Mouse (Mus musculus) fat pad, adult 2 months (tissue): ENCODE measurements around the gene Prkar1b.

ENCODE experiments used
- DNase-seq: peaks from one replicate; pipeline ENCODE4 v3.0.0-alpha.2; 2011; ENCODE audit warnings: low read depth, low spot score; ENCODE audit errors: extremely low read depth

The Prkar1b gene

GRCm38 (mm10) chr5:139007141-139007775 is 142.5 kb downstream of the Prkar1b start:
- DNase-seq: no peak

- DNase-seq: no peak
Observed at GRCm38 (mm10) chr5:139004588-139004987, 145.2 kb downstream of the Prkar1b start.

DNA sequence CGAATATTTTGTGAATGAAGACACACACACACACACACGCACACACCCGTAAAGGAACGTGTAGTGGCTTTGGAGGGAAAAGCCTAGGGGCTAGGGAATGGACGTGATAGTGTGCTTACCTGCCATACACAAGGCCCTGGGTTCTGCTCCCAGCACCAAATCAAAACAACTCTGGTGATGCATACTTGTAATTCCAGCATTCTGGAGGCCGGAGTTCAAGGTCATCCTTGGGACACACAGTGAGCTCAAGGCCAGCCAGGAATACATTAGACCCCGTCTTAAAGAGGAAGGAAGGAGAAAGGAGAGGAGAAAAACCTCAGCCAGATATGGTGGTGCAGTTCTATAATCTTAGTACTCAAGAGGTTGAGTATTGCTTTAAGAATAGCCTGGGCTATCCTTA is 150.1 kb downstream of the Prkar1b start:
- no peak for DNase-seq

DNA sequence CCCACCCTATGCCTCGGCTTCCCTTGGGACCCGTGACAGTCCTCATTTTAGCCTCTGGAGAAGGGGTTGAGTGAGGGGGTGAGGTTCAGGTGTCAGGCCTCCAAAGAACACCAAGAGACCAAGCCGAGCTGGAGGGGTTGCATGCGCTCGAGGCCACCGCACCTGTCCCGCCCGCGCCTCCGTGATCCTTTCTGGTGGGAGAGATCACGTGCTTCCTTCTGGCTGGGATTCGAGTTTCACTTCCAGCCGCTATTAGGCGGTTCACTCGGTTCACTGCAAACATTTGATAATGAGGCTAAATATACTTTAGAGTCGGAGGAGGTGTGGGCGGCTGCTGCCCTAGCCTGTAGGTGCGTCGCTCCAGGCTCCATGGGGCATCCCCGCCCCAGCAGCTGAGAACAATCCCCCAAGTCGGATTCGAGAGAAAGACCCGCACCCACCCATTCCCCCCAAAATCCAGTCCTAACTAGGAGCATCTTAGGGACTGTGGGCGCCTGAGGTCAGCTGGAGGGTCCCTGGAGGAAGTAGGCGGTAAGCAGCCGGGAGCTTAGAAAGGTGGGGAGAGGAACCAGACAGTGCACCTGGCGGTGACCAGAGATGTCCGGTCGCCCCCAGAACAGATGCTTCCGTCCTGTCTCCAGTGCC is 151.7 kb downstream of the Prkar1b start:
- no peak for DNase-seq

DNA sequence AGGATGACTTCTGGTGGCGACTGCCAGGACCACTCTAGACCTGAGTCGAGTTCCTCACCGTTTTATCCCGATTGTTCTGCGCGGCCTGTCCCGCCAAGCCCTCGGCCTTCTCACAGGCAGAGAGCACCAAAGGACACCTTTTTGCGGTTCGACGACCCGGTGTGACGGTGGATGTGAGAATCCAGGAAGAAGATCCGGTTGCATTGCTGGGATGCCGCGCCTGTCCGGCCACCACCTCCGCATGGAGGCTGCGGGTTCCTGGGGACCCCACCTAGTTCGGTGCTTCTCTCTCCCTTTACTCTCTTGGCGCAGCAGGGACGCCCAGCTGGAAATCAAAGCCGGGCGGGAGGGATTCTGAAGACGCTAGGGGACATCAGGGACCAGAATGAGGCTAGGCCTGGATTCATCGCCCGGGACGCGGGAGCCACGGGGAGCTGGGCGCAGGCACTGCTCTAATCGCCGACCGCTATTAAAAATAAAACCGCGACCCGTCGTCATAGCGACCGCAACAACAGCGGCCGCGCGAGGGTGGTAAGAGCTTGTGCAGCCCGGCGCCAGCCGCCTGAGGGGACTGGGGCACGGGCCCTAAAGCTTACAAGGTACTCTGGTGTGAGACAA is 152.5 kb downstream of the Prkar1b start, which contains the start of gene Pdgfa:
Gene Pdgfa (minus strand): TSS at position 200 of the 618 bp plus-strand sequence.
- DNase-seq: no peak

- no peak for DNase-seq
Observed at GRCm38 (mm10) chr5:138996322-138997073, 153.3 kb downstream of the Prkar1b start.

- DNase-seq: no peak
Observed at GRCm38 (mm10) chr5:138995721-138996311, 154.0 kb downstream of the Prkar1b start.

DNA sequence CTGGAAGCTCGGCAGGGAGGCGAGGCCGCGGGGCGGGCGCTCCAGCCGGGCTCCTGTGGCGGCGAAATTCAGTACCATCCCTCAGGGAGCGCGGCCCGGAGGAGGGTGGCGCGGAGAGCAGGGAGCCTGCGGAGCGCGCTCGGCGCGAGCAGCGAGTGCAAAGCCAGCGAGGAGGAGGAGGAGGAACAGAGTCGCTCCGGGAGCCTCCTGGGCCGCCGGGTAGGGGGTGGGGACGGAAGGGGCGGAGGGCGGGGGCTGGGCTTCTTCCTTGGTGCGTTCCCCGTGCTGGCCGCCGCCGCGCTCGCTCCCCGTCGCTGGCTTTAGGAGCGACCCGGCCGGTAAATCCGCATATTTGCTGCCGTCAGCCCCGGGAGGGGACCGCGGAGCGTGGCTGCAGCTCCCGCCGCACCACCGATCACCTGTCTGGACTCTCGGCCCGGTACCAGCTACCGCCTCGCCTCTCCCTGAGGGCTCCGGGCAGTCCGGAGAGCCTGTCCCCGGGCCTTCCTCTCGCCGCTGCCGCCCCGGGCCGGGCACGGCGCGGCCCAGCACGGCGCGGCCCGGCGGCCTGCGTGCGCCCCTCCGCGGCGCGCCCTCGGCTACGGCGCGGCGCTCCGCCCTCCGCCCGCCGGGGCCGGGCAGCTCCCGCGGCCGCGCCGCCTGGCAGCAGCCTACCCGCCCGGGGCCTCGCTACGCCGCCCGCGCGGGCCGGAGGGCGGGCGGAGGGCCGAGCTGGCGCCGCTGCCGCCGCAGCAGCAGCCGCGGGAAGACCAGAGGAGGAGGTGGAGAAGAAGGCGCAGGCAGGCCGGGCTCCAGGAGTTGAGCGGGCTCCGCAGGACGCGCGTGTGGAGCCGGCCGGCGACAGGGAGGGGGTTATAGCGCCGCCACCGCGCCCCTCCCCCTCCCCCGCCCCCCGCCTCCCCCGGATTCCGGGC is 154.7 kb downstream of the Prkar1b start:
- DNase-seq: no peak

DNA sequence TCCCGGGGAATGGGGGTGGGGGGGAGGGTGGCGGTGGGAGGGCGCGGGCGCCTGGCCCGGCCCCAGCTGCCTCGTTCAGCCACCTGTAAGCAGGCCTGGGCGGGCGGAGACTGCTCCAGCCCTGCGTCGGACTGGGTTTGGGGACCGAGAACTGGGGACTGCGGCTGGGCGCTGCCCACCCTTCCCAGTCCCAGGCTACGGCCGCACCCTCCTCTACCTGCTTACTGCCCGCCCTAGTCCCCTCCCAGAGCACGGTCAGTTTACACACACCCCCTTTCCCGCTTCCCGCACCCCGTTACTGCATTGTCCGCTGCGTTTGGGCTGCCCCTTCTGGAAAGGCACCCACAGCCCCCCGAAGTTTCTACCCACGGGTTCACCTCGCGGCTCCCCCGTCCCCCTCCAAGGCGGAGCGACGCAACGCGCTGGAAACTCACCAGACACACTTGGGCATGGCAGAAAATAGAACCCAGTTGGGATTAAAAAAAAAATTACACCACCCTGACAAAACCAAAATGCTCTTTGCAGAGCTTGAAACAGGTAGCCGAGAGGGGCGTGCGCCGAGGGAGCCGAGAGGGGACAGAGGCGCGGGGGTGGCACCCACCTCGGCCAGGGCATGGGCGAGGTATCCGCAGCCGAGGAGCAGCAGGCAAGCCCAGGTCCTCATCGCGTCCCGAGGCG is 155.6 kb downstream of the Prkar1b start:
- no peak for DNase-seq

GRCm38 (mm10) chr5:138993371-138994107 is 156.3 kb downstream of the Prkar1b start:
- no peak for DNase-seq

DNA sequence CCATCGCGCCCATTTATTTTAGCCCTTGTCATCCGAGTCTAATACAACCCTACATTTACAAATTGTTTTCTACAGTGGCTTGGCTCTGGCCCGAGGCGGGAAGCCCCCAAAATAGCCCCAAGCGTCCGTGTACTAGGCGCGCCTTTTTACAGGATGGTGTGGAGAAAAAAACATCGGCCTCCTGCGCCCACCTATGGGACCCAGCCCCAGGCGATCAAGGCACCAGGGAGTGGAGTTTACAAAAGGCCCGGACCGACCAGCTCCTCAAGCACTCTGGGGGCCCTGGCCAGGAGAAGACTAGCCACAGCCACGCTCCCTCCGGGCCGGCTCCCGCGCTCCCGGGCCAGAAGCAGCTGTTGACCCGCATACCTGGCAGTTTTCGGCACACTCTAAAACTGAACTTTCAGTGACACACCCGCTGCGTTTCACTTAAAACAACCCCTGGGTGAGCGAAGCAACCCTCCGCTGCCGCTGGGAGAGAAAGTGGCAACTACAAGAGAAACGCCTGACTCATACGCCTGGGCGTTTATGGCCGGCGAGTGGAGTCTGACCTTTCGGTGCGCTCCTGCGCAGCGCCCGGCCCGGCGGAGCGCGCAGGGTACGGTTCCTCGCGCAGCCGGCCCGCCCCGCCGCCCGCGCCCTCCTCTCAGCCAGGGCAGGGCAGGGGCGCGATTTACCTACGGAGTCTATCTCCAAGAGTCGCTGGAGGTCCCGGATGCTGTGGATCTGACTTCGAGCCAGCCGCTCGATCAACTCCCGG is 157.0 kb downstream of the Prkar1b start:
- no peak for DNase-seq

DNA sequence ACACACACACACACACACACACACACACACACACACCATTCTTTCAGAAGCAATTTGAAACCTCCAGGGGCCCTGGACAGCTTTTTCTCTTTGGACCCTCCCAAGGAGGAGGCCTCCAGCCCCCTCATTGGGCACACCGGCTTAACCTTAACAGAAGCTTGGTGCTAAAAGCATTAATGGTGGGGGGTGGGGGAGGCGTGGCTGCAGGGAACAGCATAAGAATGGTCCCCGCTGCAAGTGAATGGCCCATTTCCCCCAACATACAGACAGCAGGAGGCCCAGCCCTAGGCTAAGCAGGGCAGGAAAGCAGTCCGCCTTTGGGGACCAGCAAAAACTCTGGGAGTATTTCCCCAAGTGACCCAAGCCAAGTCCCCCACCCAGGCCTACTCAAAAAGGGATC is 158.1 kb downstream of the Prkar1b start:
- DNase-seq: no peak

DNA sequence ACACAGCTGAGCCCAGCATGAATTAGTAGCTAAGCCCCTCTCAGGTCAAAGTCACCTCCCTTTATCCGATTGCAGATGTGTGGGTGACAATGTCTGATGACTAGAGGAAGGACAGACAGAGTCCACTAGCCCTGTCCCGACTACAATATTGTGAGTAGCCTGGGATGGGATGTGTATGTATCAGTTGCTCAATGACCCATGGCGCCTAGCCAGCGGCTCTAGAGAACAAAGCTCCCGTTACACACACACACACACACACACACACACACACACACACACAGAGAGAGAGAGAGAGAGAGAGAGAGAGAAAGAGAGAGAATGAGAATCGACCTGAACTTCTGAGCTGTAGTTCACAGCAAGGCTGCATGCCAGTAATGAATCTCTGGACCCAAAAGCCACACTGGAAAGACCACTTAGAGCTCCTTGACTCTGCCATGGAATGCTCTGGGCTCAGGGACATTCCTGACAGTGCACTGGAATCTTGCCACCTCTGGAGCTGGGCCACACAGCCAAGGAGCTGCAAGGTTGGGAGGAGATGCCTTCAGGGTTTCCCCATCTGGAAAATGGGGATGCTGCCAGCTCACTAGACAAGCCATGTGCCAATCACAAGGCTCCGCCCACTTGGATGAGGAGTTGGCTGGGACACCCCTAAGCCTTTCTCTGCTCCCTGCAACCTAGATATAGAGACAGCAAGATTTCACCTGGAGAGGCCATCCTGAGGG is 159.0 kb downstream of the Prkar1b start:
- DNase-seq: no peak

- no peak for DNase-seq
Observed at GRCm38 (mm10) chr5:138989567-138989966, 160.2 kb downstream of the Prkar1b start.

DNA sequence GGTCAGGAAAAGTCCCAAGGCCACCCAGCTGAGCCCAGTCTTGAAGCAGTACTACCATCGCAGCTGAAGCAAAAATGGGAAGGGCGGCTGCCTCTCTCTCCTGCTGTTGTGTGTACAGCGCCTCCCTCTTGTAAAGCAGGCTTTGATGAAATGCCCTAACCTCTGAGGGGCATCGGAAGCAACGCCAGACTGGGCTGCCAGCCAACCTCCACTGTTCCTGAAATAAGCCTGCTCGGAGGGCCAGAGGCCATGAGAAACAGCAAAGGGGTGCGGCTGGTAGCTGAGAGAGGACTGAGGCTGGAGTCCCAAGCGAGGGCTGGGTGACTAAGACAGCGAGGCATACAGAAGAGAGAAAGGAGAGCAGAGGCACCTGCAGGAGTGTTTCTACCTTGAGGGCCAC is 161.0 kb downstream of the Prkar1b start:
- DNase-seq: no peak

DNA sequence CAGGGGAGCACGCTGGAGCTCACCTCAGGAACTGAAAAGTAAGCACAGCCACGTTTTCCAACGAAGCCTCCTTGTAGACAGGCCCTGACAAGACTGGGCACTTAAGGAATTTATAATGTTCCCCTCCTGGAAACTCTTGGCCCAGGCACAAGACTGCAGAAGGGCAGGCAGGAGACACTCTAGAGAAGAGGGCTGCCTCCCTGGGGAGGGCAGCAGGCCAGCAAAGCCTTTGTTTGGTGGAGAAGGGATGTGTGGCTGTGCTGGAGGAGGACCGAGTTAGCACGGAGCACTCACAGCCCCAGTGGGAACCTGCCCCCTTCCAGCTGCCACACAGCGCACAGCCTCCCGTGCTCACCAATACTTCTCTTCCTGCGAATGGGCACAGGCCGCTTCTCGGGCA is 161.8 kb downstream of the Prkar1b start:
- no peak for DNase-seq

- no peak for DNase-seq
Observed at GRCm38 (mm10) chr5:138981921-138982320, 167.9 kb downstream of the Prkar1b start.

GRCm38 (mm10) chr5:138980608-138981007 is 169.2 kb downstream of the Prkar1b start:
- no peak for DNase-seq
